10 mouse cellular contexts compared by ENCODE assay signal in genomic region chr7:45122561-45123185, GRCm38 (mm10). TPM values are rescaled to one million over a fixed set of nuclear protein-coding genes. Genes with fewer than 3 reads are reported as not detected.
A peak's percentile ranks its signal among the peaks of the same experiment; 100 is the strongest.
DNase-seq lines count a peak whose midpoint lies in the region; ATAC-seq and TF ChIP-seq lines count a peak whose summit lies in the region.
"Had no signal": no experiment of that assay in that cellular context is flagged by ENCODE, and none has a peak within 500 bp of the region (broad histone marks: within the 10 kb centered on the region; RNA-seq: fewer than 3 reads in every experiment).

No protein-coding gene starts in this region.

- H3K27ac ChIP-seq in layer of hippocampus, adult 2 months, result peak overlapping the region; percentile 93; the same call in 1 of the 2 replicates
- H3K27ac ChIP-seq in embryonic facial prominence, embryonic 13.5 days, result no peak overlapping the region

- WGBS in embryonic facial prominence, embryonic 13.5 days, result 82% methylated on average over 15 of the region's 15 CpGs

- H3K9me3 ChIP-seq in embryonic facial prominence, embryonic 13.5 days, result no peaks in the 10 kb centered on the region

- DNase-seq in layer of hippocampus, adult 2 months (ENCODE audit: low spot score in 2 of 2), result no peak
- DNase-seq in layer of hippocampus, adult 18-20 months (ENCODE audit: low spot score in 2 of 2), result no peak
- DNase-seq in induced T-regulatory cell, adult 2 months (ENCODE audit: low read depth), result peak; percentile 29
- peak; percentile 47 for DNase-seq in naive thymus-derived CD4-positive, alpha-beta T cell, adult 2 months (ENCODE audit: low read depth)
- no peak for DNase-seq in right cerebral cortex, postnatal 4 days
- DNase-seq in ovary, adult 18-20 months (ENCODE audit: low spot score), result no peak

- no peak for ATAC-seq in embryonic facial prominence, embryonic 13.5 days (ENCODE audit: insufficient number of reproducible peaks, insufficient read depth, low FRiP score, low TSS enrichment, low read depth)
- ATAC-seq in monocyte, adult 5-6 weeks (replicated peaks; ENCODE audit: insufficient number of reproducible peaks, low FRiP score, low TSS enrichment, poor library complexity, severe bottlenecking), result no peak

- H3K36me3 ChIP-seq in embryonic facial prominence, embryonic 13.5 days, result peaks cover 75% of the 10 kb centered on the region

- TF ChIP-seq CTCF in layer of hippocampus, adult 2 months (conservative IDR thresholded peaks at IDR 0.05), result no peak

- H3K4me2 ChIP-seq in embryonic facial prominence, embryonic 13.5 days, result peak overlapping the region; percentile 89

- no peaks in the 10 kb centered on the region for H3K27me3 ChIP-seq in embryonic facial prominence, embryonic 13.5 days

- H3K4me1 ChIP-seq in embryonic facial prominence, embryonic 13.5 days, result peaks cover 53% of the 10 kb centered on the region

- H3K9ac ChIP-seq in embryonic facial prominence, embryonic 13.5 days, result peak overlapping the region; percentile 99

- peak overlapping the region; percentile 93 for H3K4me3 ChIP-seq in layer of hippocampus, adult 2 months
- H3K4me3 ChIP-seq in embryonic facial prominence, embryonic 13.5 days, result peak overlapping the region; percentile 96

RNA-seq across cellular contexts. Expression of gene Rps11, which starts 1.6 kb away (rescaled TPM):
- 100 to 1,000 TPM; 436 to 442 TPM for total RNA-seq in layer of hippocampus, adult 2 months (2021)
- 100 to 1,000 TPM; 481 to 486 TPM for total RNA-seq in layer of hippocampus, adult 18-20 months (2021)
- 1,651 and 1,760 TPM in 2 replicates for polyA plus RNA-seq in embryonic facial prominence, embryonic 13.5 days (2015; fragmentation: Nextera tagmentation; extraction: Ambion mirVana)
- 1,164 to 1,516 TPM (median 1,507 TPM) in 3 replicates for total RNA-seq in monocyte, adult 5-6 weeks (2017)

RNA-seq across cellular contexts. Expression of gene Rpl13a, which starts 5.9 kb away (rescaled TPM):
- total RNA-seq in layer of hippocampus, adult 2 months (2021), result 100 to 1,000 TPM; 808 to 856 TPM
- 100 to 1,000 TPM; 866 to 870 TPM for total RNA-seq in layer of hippocampus, adult 18-20 months (2021)
- 1,453 and 1,588 TPM in 2 replicates for polyA plus RNA-seq in embryonic facial prominence, embryonic 13.5 days (2015; fragmentation: Nextera tagmentation; extraction: Ambion mirVana)
- 2,771 to 4,251 TPM (median 4,236 TPM) in 3 replicates for total RNA-seq in monocyte, adult 5-6 weeks (2017)

RNA-seq across cellular contexts. Expression of gene Gm45713, which starts 13.4 kb away (rescaled TPM):
- not detected for total RNA-seq in layer of hippocampus, adult 2 months (2021)
- not detected for total RNA-seq in layer of hippocampus, adult 18-20 months (2021)
- polyA plus RNA-seq in embryonic facial prominence, embryonic 13.5 days (2015; fragmentation: Nextera tagmentation; extraction: Ambion mirVana), result 0.20 TPM in 1 of 2 replicates, not detected in the other
- total RNA-seq in monocyte, adult 5-6 weeks (2017), result 1.5 TPM in 1 of 3 replicates, not detected in the others
- total RNA-seq: adrenal gland, adult 18-20 months; liver, adult 2 months had no signal
- polyA plus RNA-seq: liver, adult 2 months had no signal

RNA-seq across cellular contexts. Expression of gene Flt3l, which starts 13.6 kb away (rescaled TPM):
- 1 to 10 TPM; 9.4 TPM for total RNA-seq in layer of hippocampus, adult 2 months (2021)
- total RNA-seq in layer of hippocampus, adult 18-20 months (2021), result 1 to 10 TPM; 6.9 to 9.5 TPM
- 1.3 and 1.7 TPM in 2 replicates for polyA plus RNA-seq in embryonic facial prominence, embryonic 13.5 days (2015; fragmentation: Nextera tagmentation; extraction: Ambion mirVana)
- 35.3 to 62.4 TPM (median 36.7 TPM) in 3 replicates for total RNA-seq in monocyte, adult 5-6 weeks (2017)

RNA-seq across cellular contexts. Expression of gene Fcgrt, which starts 19.0 kb away (rescaled TPM):
- 10 to 100 TPM; 17.8 to 19.0 TPM for total RNA-seq in layer of hippocampus, adult 2 months (2021)
- total RNA-seq in layer of hippocampus, adult 18-20 months (2021), result 10 to 100 TPM; 14.8 to 18.7 TPM
- polyA plus RNA-seq in embryonic facial prominence, embryonic 13.5 days (2015; fragmentation: Nextera tagmentation; extraction: Ambion mirVana), result 61.6 and 65.1 TPM in 2 replicates
- total RNA-seq in monocyte, adult 5-6 weeks (2017), result 74.9 to 100 TPM (median 91.0 TPM) in 3 replicates

Comparison
In these comparisons a context has a peak if more than half of its experiments do, and no peak if none do; other contexts are left out.
1. DNase-seq: peak in induced T-regulatory cell, adult 2 months (single experiment) and naive thymus-derived CD4-positive, alpha-beta T cell, adult 2 months (single experiment); none in layer of hippocampus, adult 2 months (0 of 2), layer of hippocampus, adult 18-20 months (0 of 2), right cerebral cortex, postnatal 4 days (single experiment) and ovary, adult 18-20 months (single experiment).